Mouse (Mus musculus) adrenal gland, adult 8-10 months (tissue): ENCODE results near the gene Ikzf3. TPM values are rescaled to one million over a fixed set of nuclear protein-coding genes. Genes with fewer than 3 reads are reported as not detected.
A peak's percentile ranks its signal among the peaks of the same experiment; 100 is the strongest.

Source experiments
- DNase-seq: peaks from one replicate; pipeline ENCODE4 v3.0.0; 2022
- total RNA-seq, 4 experiments: library from RNA; stranded (reverse); gene quantifications; 2 replicates each; pipeline ENCODE4 v1.2.4; 2022

The Ikzf3 gene
- 1 to 10 TPM in 1 of 4 experiments, under 1 TPM in 3; 0.49 to 1.0 (median 0.75) TPM for total RNA-seq

DNA sequence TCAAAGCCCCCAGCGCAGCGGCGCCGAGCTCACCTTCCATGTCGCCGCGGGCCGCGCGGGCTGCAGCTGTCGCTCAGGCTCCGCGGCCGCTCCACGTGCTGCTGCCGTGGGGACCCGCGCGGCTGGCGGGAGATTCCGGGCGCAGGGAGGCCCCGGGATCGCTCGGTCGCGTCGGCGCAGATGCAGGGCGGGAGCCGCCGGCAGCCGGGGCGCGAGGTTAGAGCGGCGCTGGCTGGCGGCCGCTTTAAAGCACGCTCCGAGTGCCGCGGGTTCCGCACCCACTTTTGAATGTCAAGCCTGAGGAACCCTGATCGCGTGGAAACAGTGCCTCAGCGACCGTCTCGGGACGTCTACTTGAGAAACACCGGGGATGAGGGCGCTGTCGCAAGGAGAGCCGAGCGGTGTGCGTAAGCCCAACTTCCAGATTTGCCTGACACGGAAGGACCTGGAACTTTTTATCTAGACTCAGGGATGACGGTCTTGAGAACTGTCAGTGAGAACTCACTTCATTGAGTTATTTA lies at the start of gene Ikzf3:
Gene Ikzf3 (minus strand): TSS at position 321 of the 521 bp plus-strand sequence.
- DNase-seq, result no peak

DNA sequence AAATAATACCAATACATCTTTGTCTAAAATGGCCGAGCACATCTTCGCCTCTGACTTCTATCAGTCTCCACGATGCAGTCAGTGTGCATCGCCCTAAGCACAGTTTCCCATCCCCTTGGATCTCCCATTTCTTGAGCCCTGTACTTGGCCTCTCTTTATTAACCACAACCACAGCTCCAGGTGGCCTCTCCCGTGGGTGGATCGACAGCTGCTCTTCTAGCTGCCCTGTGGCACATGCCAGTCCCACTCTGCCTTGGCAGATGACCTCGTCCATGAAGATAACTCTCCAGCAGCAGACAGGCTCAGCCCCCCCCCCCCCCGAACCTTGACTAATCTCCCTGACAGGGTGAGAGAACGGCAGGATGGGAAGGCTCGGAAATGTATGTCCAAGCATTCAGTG lies 49.6 kb upstream of the Ikzf3 start:
- DNase-seq, result no peak

DNA sequence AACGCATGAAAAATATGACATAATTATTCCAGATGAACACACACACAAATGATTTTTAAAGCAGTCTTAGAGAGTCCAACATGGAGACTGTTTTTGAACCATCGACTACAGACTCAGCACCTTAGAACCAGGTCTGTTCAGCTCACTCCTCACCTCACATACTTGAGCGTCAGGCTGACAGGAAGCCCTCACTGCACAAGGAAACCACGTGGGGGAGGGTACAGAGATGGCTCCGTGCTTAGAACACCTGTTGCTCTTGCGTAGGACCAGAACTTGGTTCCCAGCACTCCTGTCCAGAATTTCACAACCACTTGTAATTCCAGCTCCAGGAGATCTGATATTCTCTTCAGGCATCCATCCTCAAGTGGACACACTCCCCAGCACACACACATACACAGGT lies 49.2 kb upstream of the Ikzf3 start:
- no peak for DNase-seq

DNA sequence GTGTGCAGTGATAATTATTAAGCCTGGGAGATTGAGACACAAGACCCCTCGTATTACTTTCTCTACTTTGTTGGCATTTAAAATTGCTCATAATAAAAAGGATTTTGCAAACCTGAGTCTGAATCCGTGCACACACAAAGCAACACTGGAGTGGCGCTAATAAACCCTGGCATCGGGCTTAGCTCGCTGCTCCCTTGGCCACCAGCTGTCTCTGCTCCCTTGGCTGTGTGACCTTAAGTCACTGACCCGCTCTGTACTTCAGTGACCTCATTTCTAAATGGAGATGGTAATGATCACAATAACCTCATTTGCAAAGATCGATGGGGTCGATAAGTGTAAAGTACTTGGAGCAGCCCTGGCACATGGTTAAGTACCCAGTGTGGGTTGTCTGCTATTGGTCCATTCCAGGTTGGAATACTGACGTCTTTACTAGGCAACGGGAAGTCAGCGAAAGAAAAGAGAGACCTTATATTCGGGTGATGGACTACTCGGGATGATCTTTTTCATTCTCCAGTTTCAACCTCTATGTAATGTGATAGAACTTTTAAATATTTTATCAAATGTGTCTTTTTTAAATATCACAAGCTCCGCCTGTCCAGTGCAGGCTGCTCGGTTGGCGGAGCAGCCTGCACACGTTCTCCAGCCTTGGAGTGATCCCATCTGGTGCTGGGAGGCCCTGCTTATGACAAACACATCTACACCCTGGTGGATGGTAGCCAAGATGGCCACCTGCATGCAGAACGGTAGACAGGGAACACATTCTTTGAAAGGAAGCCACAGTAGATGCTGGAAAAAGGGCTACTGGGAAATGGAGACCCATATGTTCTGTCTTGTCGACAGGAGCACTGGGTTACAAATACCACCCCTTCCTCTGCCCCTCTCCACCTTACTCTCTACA lies 45.0 kb upstream of the Ikzf3 start:
- no peak for DNase-seq

DNA sequence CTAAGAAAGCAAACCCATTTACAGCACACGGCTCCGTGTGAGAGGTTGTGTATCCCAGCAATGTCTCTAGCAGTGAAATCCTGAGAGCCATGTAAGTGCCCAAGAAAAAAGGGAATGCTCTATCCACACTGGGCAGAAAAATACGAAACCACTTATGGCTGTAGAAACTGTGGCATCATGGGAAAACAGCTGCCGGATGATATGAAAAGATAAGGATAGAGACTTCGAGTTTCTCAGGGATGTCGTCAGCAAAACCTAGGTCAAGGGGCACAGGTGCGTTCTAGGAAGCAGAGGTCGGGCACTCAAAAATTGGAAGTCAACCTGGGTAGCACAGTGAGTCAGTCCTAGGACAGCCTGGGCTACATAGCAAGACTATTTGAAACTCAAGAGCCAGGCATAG lies 43.5 kb upstream of the Ikzf3 start:
- DNase-seq, result no peak

DNA sequence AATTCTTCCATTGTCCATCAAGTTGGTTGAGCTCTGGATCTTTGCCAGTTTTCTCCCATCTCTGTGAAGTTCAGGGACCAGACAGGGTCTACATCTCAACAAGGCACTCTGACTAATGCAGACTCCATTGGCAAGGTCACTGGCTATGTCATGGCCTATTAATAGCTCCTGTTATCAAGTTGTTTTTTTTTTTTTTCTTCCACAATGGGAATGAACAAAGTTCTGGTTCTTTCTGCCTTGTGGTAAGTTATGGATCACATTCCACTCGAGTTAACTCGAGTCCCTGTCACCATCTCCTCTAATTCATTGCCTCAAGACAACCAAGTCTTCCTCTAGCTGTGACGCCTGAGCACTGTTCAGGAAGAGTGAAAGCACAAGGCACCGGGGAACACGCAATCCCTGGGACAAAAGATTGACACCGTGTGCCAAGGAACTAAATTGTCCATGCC lies 43.0 kb upstream of the Ikzf3 start:
- peak; percentile 61 for DNase-seq

DNA sequence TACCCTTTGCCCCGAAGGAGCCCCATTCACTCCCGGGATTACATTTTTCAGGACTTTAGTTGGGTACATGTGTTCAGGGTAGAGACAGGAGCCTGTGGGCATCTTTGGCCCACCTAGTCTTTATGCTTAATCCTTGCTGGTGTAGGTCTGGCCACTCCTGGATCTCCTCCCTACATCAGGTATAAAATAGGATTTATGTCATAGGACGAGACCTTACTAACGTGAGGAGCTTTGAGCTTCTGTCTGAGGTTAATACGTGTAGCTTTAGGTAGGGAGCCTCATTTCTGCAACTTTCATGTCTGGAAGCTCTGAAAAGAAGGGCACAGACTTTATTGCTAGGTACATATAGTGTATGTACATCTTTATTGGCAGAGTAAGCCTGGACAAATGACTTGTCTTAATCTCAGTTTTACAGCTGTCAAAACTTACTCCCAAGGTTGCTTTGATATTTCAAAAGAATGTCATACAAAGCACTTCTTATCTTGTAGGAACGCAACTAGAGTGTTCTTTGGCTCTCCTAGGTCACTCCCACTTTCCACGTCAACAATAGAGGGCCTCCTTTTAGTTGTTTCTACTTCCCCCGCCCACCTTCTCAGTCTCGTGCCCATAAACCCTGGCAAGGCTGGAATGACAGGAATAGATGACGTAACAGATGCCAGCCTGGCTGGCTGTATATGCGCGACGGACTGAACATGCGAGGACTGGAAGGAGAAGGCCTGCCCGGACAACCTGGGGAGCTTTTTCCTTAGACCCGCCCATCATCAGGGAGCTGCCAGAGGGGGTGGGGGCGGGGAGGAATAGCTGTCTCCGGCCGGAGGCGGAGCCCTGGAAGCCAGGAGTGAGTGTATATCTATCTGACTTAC lies 42.1 kb upstream of the Ikzf3 start:
- peak; percentile 88 for DNase-seq

DNA sequence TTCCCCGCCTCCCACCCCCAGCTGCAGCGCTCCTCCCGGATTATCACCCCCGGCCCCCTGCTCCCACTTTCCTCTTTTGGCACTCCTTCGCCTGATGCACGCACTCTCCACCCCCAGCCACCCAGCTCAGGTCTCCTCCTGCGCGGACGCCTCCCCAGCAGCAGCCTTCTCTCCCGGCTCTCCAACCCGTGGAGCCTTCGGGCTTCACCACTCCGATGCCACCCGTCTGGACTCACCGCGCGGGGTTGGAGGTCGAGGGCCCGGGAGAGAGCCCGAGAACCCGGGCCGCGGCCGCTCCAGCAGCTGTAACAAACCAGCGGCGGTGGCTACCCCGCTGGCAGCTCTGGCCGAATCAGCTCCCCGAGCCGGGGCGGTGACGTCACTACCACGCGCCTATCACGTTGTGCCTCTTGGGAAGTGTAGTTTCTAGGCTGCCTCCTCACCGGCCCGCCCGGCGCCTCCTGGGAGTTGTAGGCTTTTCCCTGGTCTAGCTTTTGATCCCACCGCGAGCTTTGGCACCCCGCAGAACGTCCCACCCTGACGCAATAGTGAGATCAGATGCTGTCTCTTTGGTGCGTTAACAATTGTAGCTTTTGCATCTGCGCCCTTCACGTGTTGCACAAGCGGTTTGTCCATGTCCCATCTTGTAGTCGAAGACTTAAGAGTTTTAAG lies 41.2 kb upstream of the Ikzf3 start, which contains the start of gene Ormdl3:
Gene Ormdl3 (minus strand): TSS at position 477 of the 672 bp plus-strand sequence.
- DNase-seq, result peak; percentile 98

DNA sequence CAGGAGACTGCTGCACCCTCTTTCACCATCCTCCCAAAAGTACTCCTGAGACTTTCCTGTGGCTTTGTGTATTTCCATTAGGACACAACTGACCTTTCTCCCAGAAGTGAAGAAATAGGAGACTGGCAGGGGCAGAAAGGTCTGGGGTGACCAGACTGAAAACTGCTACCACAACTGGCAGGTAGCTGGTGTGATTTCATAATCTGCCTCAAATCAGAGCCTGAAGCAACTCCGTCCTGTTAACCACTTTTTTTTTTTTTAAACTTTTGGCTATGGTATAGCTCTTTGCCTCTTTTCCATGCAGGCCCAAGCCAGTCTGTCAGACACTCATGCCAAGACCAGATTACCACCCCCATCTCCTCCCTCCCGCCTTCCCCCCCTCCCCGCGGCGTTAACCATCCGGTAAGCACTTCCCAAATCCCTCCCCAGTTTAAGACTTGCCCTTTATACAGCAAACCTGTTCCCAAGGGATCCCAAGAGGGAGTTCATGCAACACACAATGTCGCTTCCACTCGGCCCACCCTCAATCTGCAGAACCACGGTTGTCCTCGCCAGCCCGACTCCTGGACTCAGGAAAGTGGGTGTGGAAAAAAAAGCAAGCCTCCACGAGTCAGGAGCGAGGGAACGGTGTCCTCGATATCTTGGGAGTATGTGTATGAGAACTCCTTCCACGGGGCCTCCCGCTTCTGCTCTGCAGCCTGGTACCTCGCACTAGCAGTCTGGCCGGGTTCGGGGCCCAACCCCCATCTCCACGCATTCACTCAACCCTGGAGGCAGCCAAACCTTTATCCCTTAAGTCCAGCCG lies 40.5 kb upstream of the Ikzf3 start:
- peak; percentile 36 for DNase-seq

DNA sequence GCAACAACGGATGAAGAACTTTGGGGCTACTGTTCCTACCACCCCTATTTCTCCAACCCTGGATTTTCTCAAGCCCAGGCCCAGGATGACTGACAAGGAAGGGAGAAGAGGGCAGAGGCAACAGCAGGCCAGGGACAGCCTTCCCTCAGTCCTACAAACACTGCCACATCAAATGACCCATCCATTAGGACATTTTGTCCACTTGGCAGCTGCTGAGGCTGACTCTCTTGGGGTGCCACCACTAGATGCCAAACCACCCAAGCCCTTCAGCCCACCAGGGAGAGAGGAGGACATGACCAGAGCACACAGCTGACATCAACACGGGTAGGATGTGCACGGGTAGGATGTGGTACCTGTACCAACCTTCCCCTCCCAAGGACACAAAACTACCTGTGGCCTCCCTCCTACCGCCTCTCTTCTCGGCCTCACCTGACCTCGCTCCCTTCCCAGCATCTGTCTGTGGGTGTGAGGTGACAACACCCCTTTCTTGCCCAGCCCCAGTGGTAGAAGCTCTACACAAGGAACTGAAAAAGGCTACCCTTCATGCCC lies 38.9 kb upstream of the Ikzf3 start:
- DNase-seq, result no peak

DNA sequence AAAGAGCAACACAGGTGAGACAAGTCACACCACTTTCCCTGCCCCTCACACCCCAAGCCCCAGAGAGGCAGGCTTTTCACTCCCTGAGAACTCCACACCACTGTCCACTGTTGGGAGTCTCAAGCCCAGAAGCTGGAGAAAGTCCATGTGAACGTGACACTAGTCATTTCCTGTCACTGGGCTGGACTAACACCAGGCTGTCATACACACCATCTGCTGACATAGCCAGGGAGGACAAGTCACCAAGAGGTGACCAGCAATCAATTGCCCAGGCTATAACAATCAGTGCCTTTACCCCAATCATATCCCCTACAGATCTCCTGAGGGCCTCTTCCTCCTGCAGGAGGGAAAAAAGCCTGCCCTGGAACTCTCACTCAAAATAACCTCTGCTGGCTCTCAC lies 38.3 kb upstream of the Ikzf3 start:
- DNase-seq, result no peak

DNA sequence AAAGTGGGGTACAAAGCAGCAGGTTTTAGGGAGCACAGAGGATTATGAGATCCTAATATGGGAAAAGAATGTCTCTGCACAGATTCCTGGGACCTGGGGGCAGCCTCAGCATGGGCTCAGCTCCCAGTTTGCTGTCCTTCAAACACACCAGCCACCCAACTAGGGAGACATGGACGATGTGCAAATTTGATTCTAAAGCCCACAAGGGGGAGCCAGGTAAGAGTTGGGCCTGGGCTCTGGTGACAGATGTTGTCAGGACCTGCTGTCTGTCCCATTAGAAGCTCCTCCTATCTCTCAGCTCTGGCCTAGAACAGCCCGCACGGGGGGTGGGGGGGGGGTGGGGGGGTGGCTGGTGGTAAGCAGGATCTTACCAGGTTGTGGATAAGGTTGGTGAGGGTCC lies 37.7 kb upstream of the Ikzf3 start:
- no peak for DNase-seq

DNA sequence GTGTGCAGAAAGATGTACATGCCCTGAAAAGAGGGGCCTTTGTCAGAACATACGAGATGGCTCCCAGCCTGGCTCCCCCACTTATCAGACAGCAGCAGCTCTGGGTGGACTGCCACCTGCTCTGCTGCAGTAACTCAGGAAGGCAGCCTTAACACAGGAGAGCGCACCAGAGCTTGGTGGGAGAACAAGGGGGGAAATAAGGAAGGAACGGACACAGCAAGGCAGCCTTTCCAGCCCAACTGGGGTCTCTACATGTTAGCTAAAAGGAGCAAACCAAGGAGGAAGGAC lies 37.4 kb upstream of the Ikzf3 start:
- DNase-seq, result no peak

DNA sequence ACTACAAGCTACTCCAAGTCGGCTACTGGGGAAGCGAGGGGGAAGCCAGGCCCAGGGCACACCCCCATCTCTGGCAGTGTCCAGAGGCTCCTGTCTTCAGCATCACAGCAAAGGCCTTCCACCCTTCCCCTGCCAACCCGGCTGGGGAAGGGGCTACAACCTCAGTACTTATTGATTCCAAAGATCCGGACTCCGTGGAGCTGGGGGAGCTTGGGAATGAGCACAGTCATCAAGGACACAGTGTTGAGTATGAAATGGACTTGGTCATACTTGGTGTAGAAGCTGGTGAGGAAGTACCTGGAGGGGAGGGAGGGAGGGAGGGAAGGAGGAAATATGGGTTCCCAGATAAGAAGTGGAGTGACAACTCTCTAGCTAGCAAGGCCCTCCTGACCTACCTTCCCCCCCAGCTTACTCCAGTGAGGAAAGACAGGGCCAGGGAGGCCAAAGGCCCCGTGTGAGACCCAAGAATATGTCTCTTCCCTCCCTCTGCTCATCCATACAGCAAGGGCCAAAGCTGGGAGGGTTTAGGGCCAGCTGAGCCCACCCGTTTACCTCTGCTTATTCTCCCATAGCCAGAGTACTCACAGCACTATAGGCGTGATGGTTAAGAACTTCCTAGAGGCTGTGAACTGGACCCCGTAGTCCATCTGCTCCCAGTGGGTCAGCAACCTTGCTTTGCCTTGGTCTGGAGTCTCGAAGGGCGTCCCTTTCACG lies 36.9 kb upstream of the Ikzf3 start:
- DNase-seq, result no peak

DNA sequence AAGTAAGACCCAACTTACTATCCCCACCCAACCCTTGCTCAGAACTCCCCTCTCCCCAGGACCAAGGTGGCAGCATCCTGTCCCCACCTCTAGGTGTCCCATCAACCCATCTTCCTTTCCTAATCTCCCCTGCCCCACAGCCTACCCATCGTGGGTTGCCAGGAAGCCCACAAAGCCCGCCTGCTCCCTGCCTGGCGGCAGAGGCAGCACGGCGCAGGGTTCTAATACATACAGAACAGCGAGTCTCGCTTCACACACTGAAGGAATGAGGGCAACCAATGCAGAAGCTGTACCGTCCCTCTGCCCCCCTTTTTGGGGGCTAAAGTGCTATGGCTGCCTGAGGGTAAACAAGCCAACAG lies 36.2 kb upstream of the Ikzf3 start:
- no peak for DNase-seq

DNA sequence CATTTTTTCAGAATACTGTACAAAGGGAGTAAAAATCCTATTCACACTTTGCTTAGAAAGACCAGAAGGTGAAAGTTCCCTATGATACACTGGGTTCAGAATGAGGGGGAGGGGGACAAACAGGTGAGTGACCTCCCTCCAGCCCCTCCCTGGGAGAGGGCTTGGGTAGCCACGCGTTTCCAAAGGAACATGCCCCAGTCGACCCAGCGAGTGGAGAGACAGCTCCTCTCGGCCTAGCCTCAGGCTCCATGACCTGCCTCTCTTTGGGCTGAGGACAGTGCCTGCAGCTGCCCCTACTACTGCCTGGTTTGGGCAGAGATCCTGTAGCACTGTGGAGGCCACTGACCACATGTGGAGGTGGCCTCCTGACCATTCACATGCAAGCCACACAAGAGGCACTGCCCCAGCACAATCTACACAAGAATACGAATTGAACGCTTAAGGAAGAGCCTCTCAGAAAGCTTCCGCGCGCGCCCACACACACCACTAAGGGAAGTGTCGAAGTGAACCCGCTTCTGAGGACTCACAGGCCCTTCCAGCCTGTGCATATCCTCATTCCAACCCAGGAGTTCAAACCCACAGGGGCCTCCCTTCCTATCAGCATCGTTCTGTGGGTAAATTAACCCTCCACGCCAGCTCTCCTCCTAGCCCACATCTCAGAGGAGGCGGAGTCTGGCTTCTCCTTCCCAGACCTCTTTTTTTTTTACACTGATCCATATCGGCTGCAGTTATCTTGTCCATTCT lies 35.6 kb upstream of the Ikzf3 start:
- no peak for DNase-seq

DNA sequence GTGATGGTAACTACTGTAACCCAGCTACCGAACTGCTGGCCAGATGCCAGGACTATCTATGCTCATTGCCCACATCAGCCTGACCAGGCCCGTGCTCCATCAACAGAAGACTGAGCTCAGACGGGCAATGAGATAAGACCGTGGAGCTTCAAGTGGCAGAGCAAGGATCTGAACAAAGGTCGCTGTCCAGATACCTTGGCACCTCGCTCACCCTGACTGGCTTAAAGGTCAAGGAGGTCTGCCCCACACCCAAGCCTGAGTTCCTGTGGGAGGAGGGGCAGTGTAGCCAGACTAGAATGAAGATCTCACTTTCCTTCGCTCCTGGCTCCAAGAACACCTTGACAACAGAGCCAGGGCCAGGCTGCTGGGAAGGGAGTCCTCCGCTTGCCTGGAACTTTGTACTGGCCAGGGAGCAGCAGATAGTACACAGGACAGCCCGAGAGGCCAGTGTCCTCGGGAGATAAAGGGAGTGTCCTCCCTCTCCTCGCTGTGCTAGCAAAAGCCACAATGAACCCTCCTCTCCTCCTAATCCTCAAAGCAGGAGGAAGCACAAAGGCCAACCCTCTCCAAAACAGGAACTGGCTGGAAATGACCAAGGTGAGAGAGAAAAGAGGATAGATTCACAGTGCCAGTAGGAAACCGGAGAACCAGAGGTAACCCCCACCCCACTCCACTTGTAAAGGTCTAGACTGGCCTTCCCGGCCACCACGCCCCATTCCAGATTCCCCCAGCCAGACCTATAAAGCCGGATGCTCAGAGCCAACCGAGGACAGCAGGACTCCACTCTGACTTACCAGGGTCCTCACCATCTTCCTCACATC lies 34.7 kb upstream of the Ikzf3 start:
- DNase-seq, result no peak

DNA sequence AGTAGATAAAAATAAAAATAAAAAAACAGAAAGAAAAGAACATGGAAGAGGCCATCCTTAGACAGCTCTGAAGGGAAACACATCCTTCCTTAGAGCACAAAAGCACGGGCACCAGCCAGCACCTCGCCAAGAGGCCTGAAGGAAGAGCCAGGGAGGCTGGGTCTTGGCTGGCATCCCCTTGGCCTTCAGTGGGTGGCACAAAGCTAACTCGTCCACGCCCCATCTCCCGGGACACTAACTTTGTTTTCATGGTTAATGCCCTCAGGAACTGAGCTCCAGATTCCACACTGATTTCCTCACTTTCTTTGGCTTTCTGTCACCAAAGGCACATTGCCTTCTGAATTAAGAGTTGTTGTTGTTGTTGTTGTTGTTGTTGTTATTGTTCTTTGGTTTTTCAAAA lies 31.9 kb upstream of the Ikzf3 start:
- DNase-seq, result no peak

DNA sequence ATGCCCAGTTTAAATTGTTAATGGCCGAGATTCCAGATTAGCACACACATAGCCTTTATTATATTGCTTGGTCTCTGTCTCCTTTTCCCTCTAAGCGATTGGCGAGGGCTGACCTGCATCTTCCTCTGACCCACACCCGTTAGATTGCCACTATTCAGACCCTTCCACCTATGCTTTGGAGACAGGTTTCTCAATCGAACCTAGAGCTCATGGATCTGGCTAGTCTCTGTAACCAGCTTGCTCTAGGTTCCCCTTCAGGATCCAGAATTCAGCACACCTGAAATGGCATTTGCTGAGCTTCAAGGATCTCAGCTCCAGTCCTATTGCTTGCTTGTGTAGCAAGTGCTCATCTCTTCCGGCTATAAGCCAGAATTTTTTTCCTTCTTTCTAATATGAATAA lies 23.6 kb upstream of the Ikzf3 start:
- no peak for DNase-seq
